Comparison of ENCODE assay signal across 15 mouse cellular contexts in the genomic region with DNA sequence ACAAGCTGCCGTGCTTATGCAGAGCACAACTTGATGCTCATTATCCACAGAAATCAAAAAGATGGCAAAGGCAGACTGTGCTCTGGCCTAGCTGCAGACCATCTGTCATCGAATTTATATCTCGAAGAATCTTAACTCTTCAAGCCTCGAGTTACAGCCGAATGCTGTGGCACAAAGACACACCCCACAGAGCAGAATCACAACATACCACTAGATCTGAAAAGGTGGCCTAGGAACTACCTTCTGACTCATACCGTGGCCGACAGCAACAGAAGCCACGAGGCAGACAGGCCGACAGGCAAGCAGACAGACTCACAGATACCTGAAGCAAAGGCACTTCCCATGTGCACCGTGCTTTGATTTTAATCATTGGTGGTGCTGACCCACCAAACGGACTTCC. TPM values are rescaled to one million over a fixed set of nuclear protein-coding genes. Genes with fewer than 3 reads are reported as not detected.
A peak's percentile ranks its signal among the peaks of the same experiment; 100 is the strongest.
DNase-seq lines count a peak whose midpoint lies in the region; ATAC-seq and TF ChIP-seq lines count a peak whose summit lies in the region.
"Had no signal": no experiment of that assay in that cellular context is flagged by ENCODE, and none has a peak within 500 bp of the region (broad histone marks: within the 10 kb centered on the region; RNA-seq: fewer than 3 reads in every experiment).

No protein-coding gene starts in this region.

- peak overlapping the region; percentile 60 for H3K4me2 ChIP-seq in heart, embryonic 12.5 days
- H3K4me2 ChIP-seq in midbrain, embryonic 13.5 days (replicated peaks): no peak overlapping the region
- H3K4me2 ChIP-seq in midbrain, embryonic 11.5 days: no peak overlapping the region
- H3K4me2 ChIP-seq in forebrain, embryonic 15.5 days (replicated peaks): peak overlapping the region; percentile 36
- peak overlapping the region; percentile 32; the same call in 1 of the 2 replicates for H3K4me2 ChIP-seq in midbrain, postnatal 0 days (ENCODE audit: low read depth, low read length, poor library complexity, severe bottlenecking)
- no peak overlapping the region for H3K4me2 ChIP-seq in liver, postnatal 0 days (ENCODE audit: low read depth, low read length)
- H3K4me2 ChIP-seq: embryonic facial prominence, embryonic 15.5 days; liver, embryonic 12.5 days had no signal

- peaks cover 3% of the 10 kb centered on the region; the same call in 1 of the 2 replicates for H3K36me3 ChIP-seq in heart, embryonic 12.5 days
- H3K36me3 ChIP-seq in midbrain, embryonic 13.5 days: no peaks in the 10 kb centered on the region
- H3K36me3 ChIP-seq in midbrain, embryonic 11.5 days (ENCODE audit: control insufficient read depth, insufficient read depth, low read length): no peaks in the 10 kb centered on the region
- H3K36me3 ChIP-seq in forebrain, embryonic 15.5 days: no peaks in the 10 kb centered on the region
- H3K36me3 ChIP-seq in midbrain, postnatal 0 days (ENCODE audit: insufficient read depth, low read length): no peaks in the 10 kb centered on the region
- H3K36me3 ChIP-seq in liver, postnatal 0 days (replicated peaks; ENCODE audit: insufficient read depth, low read length): no peaks in the 10 kb centered on the region
- H3K36me3 ChIP-seq: embryonic facial prominence, embryonic 15.5 days; liver, embryonic 12.5 days had no signal

- peaks cover 57% of the 10 kb centered on the region for H3K4me1 ChIP-seq in heart, embryonic 12.5 days (replicated peaks)
- H3K4me1 ChIP-seq in midbrain, embryonic 13.5 days (replicated peaks): peaks cover 69% of the 10 kb centered on the region
- H3K4me1 ChIP-seq in midbrain, embryonic 11.5 days (ENCODE audit: control insufficient read depth, insufficient read depth, low read length): peaks cover 16% of the 10 kb centered on the region
- peaks cover 75% of the 10 kb centered on the region for H3K4me1 ChIP-seq in forebrain, embryonic 15.5 days
- peaks cover 13% of the 10 kb centered on the region; the same call in 1 of the 2 replicates for H3K4me1 ChIP-seq in midbrain, postnatal 0 days (ENCODE audit: insufficient read depth, low read length)
- H3K4me1 ChIP-seq in liver, postnatal 0 days (ENCODE audit: insufficient read depth): peaks cover 6% of the 10 kb centered on the region

- TF ChIP-seq CTCF in midbrain, postnatal 0 days (IDR thresholded peaks at IDR 0.05): no peak
- no peak for TF ChIP-seq CTCF in liver, postnatal 0 days (IDR thresholded peaks at IDR 0.05; ENCODE audit: low read depth)

- WGBS in heart, embryonic 12.5 days: 66% methylated on average over 11 of the region's 11 CpGs
- 84% methylated on average over 11 of the region's 11 CpGs for WGBS in midbrain, embryonic 13.5 days
- WGBS in midbrain, embryonic 11.5 days: 90% methylated on average over 11 of the region's 11 CpGs
- 61% methylated on average over 11 of the region's 11 CpGs for WGBS in forebrain, embryonic 15.5 days
- WGBS in midbrain, postnatal 0 days: 68% methylated on average over 11 of the region's 11 CpGs
- 75% methylated on average over 11 of the region's 11 CpGs for WGBS in liver, postnatal 0 days (ENCODE audit: insufficient replicate concordance)

- peaks cover 11% of the 10 kb centered on the region; the same call in 1 of the 2 replicates for H3K27me3 ChIP-seq in heart, embryonic 12.5 days (replicated peaks)
- no peaks in the 10 kb centered on the region for H3K27me3 ChIP-seq in midbrain, embryonic 13.5 days
- no peaks in the 10 kb centered on the region for H3K27me3 ChIP-seq in midbrain, embryonic 11.5 days (ENCODE audit: control insufficient read depth, insufficient read depth, low read length)
- H3K27me3 ChIP-seq in forebrain, embryonic 15.5 days: no peaks in the 10 kb centered on the region
- H3K27me3 ChIP-seq in midbrain, postnatal 0 days (ENCODE audit: insufficient read depth, low read length): no peaks in the 10 kb centered on the region
- H3K27me3 ChIP-seq in liver, postnatal 0 days (ENCODE audit: insufficient read depth, low read length): peaks cover 30% of the 10 kb centered on the region

- no peak for DNase-seq in heart, adult 8-10 months (ENCODE audit: low spot score)
- DNase-seq in midbrain, embryonic 11.5 days (ENCODE audit: low spot score, missing footprints): no peak
- DNase-seq in midbrain, postnatal 0 days (ENCODE audit: low spot score): peak; percentile 22
- no peak for DNase-seq in liver, postnatal 0 days
- DNase-seq: adrenal gland, adult 8-10 months; gastrocnemius, adult 2 months; kidney, postnatal 10 days; lung, postnatal 14 days had no signal

- TF ChIP-seq EP300 in liver, postnatal 0 days (IDR thresholded peaks at IDR 0.05; ENCODE audit: low read depth): no peak

- no peak for ATAC-seq in heart, embryonic 12.5 days (ENCODE audit: insufficient number of reproducible peaks, low FRiP score)
- ATAC-seq in midbrain, embryonic 13.5 days: no peak
- no peak for ATAC-seq in midbrain, embryonic 11.5 days (ENCODE audit: low FRiP score)
- ATAC-seq in forebrain, embryonic 15.5 days (replicated peaks): no peak
- ATAC-seq in midbrain, postnatal 0 days (ENCODE audit: low FRiP score): no peak
- no peak for ATAC-seq in liver, postnatal 0 days
- ATAC-seq: liver, embryonic 12.5 days had no signal

- H3K4me3 ChIP-seq in heart, embryonic 12.5 days: no peak overlapping the region
- H3K4me3 ChIP-seq in midbrain, embryonic 13.5 days (replicated peaks): no peak overlapping the region
- H3K4me3 ChIP-seq in midbrain, embryonic 11.5 days (ENCODE audit: low read depth, low read length): no peak overlapping the region
- H3K4me3 ChIP-seq in forebrain, embryonic 15.5 days: 0 out of 2 replicates have a peak overlapping the region, but pooled peaks have one; percentile 11
- no peak overlapping the region for H3K4me3 ChIP-seq in midbrain, postnatal 0 days (ENCODE audit: low read depth, low read length)
- H3K4me3 ChIP-seq in liver, postnatal 0 days (ENCODE audit: low read depth, low read length): no peak overlapping the region
- H3K4me3 ChIP-seq: embryonic facial prominence, embryonic 15.5 days; gastrocnemius, adult 2 months; liver, embryonic 12.5 days had no signal

- H3K9ac ChIP-seq in heart, embryonic 12.5 days: no peak overlapping the region
- no peak overlapping the region for H3K9ac ChIP-seq in midbrain, embryonic 13.5 days (replicated peaks)
- no peak overlapping the region for H3K9ac ChIP-seq in midbrain, embryonic 11.5 days (ENCODE audit: low read length)
- no peak overlapping the region; the same call in 1 of the 2 replicates for H3K9ac ChIP-seq in forebrain, embryonic 15.5 days (replicated peaks)
- H3K9ac ChIP-seq in midbrain, postnatal 0 days (replicated peaks; ENCODE audit: low read length, poor library complexity, severe bottlenecking): no peak overlapping the region
- H3K9ac ChIP-seq in liver, postnatal 0 days (replicated peaks): no peak overlapping the region
- H3K9ac ChIP-seq: embryonic facial prominence, embryonic 15.5 days; liver, embryonic 12.5 days had no signal

- H3K27ac ChIP-seq in heart, embryonic 12.5 days (ENCODE audit: poor library complexity, severe bottlenecking): peak overlapping the region; percentile 87
- peak overlapping the region; percentile 47; the same call in 1 of the 2 replicates for H3K27ac ChIP-seq in midbrain, embryonic 13.5 days
- H3K27ac ChIP-seq in midbrain, embryonic 11.5 days (ENCODE audit: low read depth, low read length): no peak overlapping the region
- peak overlapping the region; percentile 83 for H3K27ac ChIP-seq in forebrain, embryonic 15.5 days (replicated peaks)
- no peak overlapping the region for H3K27ac ChIP-seq in midbrain, postnatal 0 days (ENCODE audit: low read depth, low read length)
- H3K27ac ChIP-seq in liver, postnatal 0 days (ENCODE audit: low read depth): no peak overlapping the region
- H3K27ac ChIP-seq: embryonic facial prominence, embryonic 15.5 days; gastrocnemius, adult 2 months; liver, embryonic 12.5 days had no signal

- H3K9me3 ChIP-seq in heart, embryonic 12.5 days (replicated peaks): no peaks in the 10 kb centered on the region; the same call in 1 of the 2 replicates
- H3K9me3 ChIP-seq in midbrain, embryonic 13.5 days: no peaks in the 10 kb centered on the region
- no peaks in the 10 kb centered on the region; the same call in 1 of the 2 replicates for H3K9me3 ChIP-seq in midbrain, embryonic 11.5 days (ENCODE audit: control insufficient read depth, low read length)
- no peaks in the 10 kb centered on the region for H3K9me3 ChIP-seq in forebrain, embryonic 15.5 days
- H3K9me3 ChIP-seq in midbrain, postnatal 0 days (ENCODE audit: low read length): no peaks in the 10 kb centered on the region
- H3K9me3 ChIP-seq in liver, postnatal 0 days (ENCODE audit: low read length): no peaks in the 10 kb centered on the region
- H3K9me3 ChIP-seq: embryonic facial prominence, embryonic 15.5 days had no signal

RNA-seq across cellular contexts. Expression of gene Gm13090, which starts 14.3 kb away (rescaled TPM):
- polyA plus RNA-seq in heart, embryonic 12.5 days (2016; fragmentation: Nextera tagmentation; extraction: Ambion mirVana): not detected in 2 replicates
- under 1 TPM in 2 of 4 experiments, not detected in 2; 0.37 to 0.44 TPM for total RNA-seq in heart, adult 8-10 months (2022)
- polyA plus RNA-seq in midbrain, embryonic 13.5 days (2015; fragmentation: Nextera tagmentation; extraction: Ambion mirVana): 0.22 TPM in 1 of 2 replicates, not detected in the other
- polyA plus RNA-seq in midbrain, embryonic 11.5 days (2014; fragmentation: Nextera tagmentation; extraction: Ambion mirVana): not detected in 2 replicates
- polyA plus RNA-seq in forebrain, embryonic 15.5 days (2015; fragmentation: Nextera tagmentation; extraction: Ambion mirVana): 0.24 TPM in 1 of 2 replicates, not detected in the other
- total RNA-seq in midbrain, postnatal 0 days (2014; rRNA removed): not detected in 2 replicates
- polyA plus RNA-seq in midbrain, postnatal 0 days (2015; fragmentation: Nextera tagmentation; extraction: Ambion mirVana): not detected in 2 replicates
- not detected in 2 replicates for polyA plus RNA-seq in liver, postnatal 0 days (2015; fragmentation: Nextera tagmentation; extraction: Ambion mirVana)
- total RNA-seq: adrenal gland, adult 8-10 months; gastrocnemius, adult 2 months; left cerebral cortex, postnatal 14 days had no signal
- polyA plus RNA-seq: embryonic facial prominence, embryonic 15.5 days; intestine, embryonic 14.5 days; liver, embryonic 12.5 days had no signal

RNA-seq across cellular contexts. Expression of gene Vamp3, which starts 45.9 kb away (rescaled TPM):
- 100 and 109 TPM in 2 replicates for polyA plus RNA-seq in heart, embryonic 12.5 days (2016; fragmentation: Nextera tagmentation; extraction: Ambion mirVana)
- 10 to 100 TPM; 51.7 to 66.2 (median 62.3) TPM for total RNA-seq in heart, adult 8-10 months (2022)
- 60.7 and 62.1 TPM in 2 replicates for polyA plus RNA-seq in midbrain, embryonic 13.5 days (2015; fragmentation: Nextera tagmentation; extraction: Ambion mirVana)
- polyA plus RNA-seq in midbrain, embryonic 11.5 days (2014; fragmentation: Nextera tagmentation; extraction: Ambion mirVana): 80.3 and 87.9 TPM in 2 replicates
- 69.3 and 69.4 TPM in 2 replicates for polyA plus RNA-seq in forebrain, embryonic 15.5 days (2015; fragmentation: Nextera tagmentation; extraction: Ambion mirVana)
- total RNA-seq in midbrain, postnatal 0 days (2014; rRNA removed): 34.6 and 43.6 TPM in 2 replicates
- 42.1 and 43.5 TPM in 2 replicates for polyA plus RNA-seq in midbrain, postnatal 0 days (2015; fragmentation: Nextera tagmentation; extraction: Ambion mirVana)
- 23.4 and 24.8 TPM in 2 replicates for polyA plus RNA-seq in liver, postnatal 0 days (2015; fragmentation: Nextera tagmentation; extraction: Ambion mirVana)

RNA-seq across cellular contexts. Expression of gene Per3, which starts 59.2 kb away (rescaled TPM):
- polyA plus RNA-seq in heart, embryonic 12.5 days (2016; fragmentation: Nextera tagmentation; extraction: Ambion mirVana): 7.2 and 8.7 TPM in 2 replicates
- total RNA-seq in heart, adult 8-10 months (2022): 10 to 100 TPM in 3 of 4 experiments, 1 to 10 TPM in 1; 7.6 to 19.1 (median 16.9) TPM
- 2.9 and 3.0 TPM in 2 replicates for polyA plus RNA-seq in midbrain, embryonic 13.5 days (2015; fragmentation: Nextera tagmentation; extraction: Ambion mirVana)
- polyA plus RNA-seq in midbrain, embryonic 11.5 days (2014; fragmentation: Nextera tagmentation; extraction: Ambion mirVana): 3.9 and 5.2 TPM in 2 replicates
- 3.0 and 3.3 TPM in 2 replicates for polyA plus RNA-seq in forebrain, embryonic 15.5 days (2015; fragmentation: Nextera tagmentation; extraction: Ambion mirVana)
- 4.3 and 6.5 TPM in 2 replicates for total RNA-seq in midbrain, postnatal 0 days (2014; rRNA removed)
- 4.0 and 4.5 TPM in 2 replicates for polyA plus RNA-seq in midbrain, postnatal 0 days (2015; fragmentation: Nextera tagmentation; extraction: Ambion mirVana)
- 5.6 and 5.9 TPM in 2 replicates for polyA plus RNA-seq in liver, postnatal 0 days (2015; fragmentation: Nextera tagmentation; extraction: Ambion mirVana)

Comparison
In these comparisons a context has a peak if more than half of its experiments do, and no peak if none do; other contexts are left out.
1. H3K27ac ChIP-seq: peak in heart, embryonic 12.5 days (single experiment), midbrain, embryonic 13.5 days (single experiment) and forebrain, embryonic 15.5 days (single experiment); none in midbrain, embryonic 11.5 days (single experiment), midbrain, postnatal 0 days (single experiment) and liver, postnatal 0 days (single experiment).
2. H3K4me2 ChIP-seq: peak in heart, embryonic 12.5 days (single experiment), forebrain, embryonic 15.5 days (single experiment) and midbrain, postnatal 0 days (single experiment); none in midbrain, embryonic 13.5 days (single experiment), midbrain, embryonic 11.5 days (single experiment) and liver, postnatal 0 days (single experiment).